Mouse (Mus musculus) MEL (cell line): ENCODE data around the gene Hdac2.

Experiments used
- CTCF ChIP-seq, 3 experiments: IDR thresholded peaks in 2 of 3; conservative IDR thresholded peaks in 1 of 3; 2 replicates each; pipeline ENCODE4 v1.5.1; 2011 to 2012; ENCODE audit warnings: low read length in 3 of 3, low read depth in 2 of 3, mild to moderate bottlenecking in 2 of 3, improper control_type of control experiment in 1 of 3, inconsistent platforms in 1 of 3, mixed read lengths in 1 of 3, moderate library complexity in 1 of 3; ENCODE audit not compliant: control insufficient read depth in 1 of 3, insufficient read depth in 1 of 3, poor library complexity in 1 of 3, severe bottlenecking in 1 of 3
- EP300 ChIP-seq, 2 experiments: IDR thresholded peaks; 2 replicates each; pipeline ENCODE4 v1.6.1; 2011; ENCODE audit warnings: improper control_type of control experiment in 2 of 2, low read length in 2 of 2, low read depth in 1 of 2, mild to moderate bottlenecking in 1 of 2
- POLR2AphosphoS2 ChIP-seq: IDR thresholded peaks from 2 replicates; pipeline ENCODE4 v1.6.1; 2011; ENCODE audit warnings: low read length, improper control_type of control experiment

DNA sequence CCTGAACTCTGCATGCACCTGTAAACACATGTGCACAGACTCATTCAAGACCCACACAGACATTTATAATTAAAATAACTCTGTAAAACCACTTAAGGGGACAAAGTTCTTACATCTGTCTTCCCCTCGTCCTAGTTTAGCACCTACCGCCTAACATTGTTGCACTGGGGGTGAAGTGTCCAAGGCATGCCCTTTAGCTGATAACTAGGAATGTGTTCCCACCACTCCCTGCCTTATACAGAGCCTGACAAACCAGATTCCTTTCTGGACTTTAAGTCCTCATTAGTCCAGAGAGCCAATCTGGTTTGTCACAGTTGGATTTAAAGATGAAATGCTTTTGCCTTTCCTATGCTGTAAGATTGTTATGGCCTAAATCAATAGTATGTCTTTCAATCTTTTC lies 41.9 kb downstream of the Hdac2 start:
- TF ChIP-seq CTCF (IDR thresholded peaks at IDR 0.05 in 2 of 3, conservative IDR thresholded peaks at IDR 0.05 in 1 of 3; ENCODE audit: control insufficient read depth in 1 of 3, insufficient read depth in 1 of 3, low read depth in 2 of 3, low read length in 3 of 3, poor library complexity in 1 of 3, severe bottlenecking in 1 of 3) = no peak
- no peak for TF ChIP-seq EP300 (IDR thresholded peaks at IDR 0.05; ENCODE audit: low read depth in 1 of 2, low read length in 2 of 2)
- no peak for TF ChIP-seq POLR2AphosphoS2
